Mouse (Mus musculus): ENCODE measurements at regions not wholly inside any gene's neighbourhood (a gene's known extent, or its start where the extent isn't known, plus 50 kb on each side); places are given as distances from the start of the nearest gene placed in this dataset.

DNA sequence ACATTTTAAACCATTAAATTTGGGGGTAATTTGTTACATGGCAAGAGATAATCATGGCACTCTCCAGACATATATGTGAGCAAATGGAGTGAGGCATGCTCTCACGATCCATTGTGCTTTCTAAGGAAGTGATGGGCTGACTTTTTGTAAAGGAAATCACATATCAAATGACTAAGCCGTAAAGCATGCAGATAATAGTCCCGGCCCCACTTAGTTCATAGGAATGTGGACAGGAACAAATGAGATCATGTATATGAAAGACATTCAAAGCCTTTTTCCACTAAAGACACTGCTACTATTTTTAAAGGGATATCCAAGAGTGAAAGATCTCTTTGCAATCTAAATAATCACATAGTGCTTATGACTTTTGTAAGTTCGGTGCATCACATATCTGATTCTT is 146.9 kb downstream of the Lmo4 start:
- Histone ChIP-seq H3K4me2 (replicated peaks) (no peak overlapping the region), H3K27ac (replicated peaks) (no peak overlapping the region), H3K9me3 (no peaks in the 10 kb centered on the region), H3K4me3 (no peak overlapping the region), H3K9ac (replicated peaks) (no peak overlapping the region), H3K4me1 (no peaks in the 10 kb centered on the region), H3K27me3 (no peaks in the 10 kb centered on the region), H3K36me3 (no peaks in the 10 kb centered on the region)
- WGBS, result 82% methylated on average over 4 of the region's 4 CpGs
- no peak for ATAC-seq (ENCODE audit: low FRiP score, low read depth)

DNA sequence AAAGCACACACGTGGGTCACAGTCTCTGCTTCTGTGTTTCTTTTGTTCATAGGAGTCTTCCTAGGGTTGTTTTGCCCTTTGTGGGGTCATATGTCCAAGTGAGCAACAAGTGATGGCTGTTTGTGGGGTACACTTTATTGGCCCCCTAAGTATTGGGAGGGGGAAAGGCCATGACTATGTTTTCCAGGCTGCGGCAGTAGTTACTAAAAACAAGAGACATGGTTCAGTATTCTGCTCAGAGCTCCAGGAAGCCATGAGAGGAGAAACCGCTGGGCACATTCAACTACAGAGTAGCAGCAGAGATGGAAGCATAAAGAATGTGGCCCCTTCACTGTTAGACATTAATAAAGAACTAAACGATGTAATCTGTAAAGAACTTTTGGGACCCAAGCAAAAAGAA is 154.7 kb downstream of the Lmo4 start:
- H3K4me1 ChIP-seq, result no peaks in the 10 kb centered on the region
- no peak overlapping the region for H3K9ac ChIP-seq (replicated peaks)
- H3K27me3 ChIP-seq, result no peaks in the 10 kb centered on the region
- no peaks in the 10 kb centered on the region for H3K9me3 ChIP-seq
- H3K27ac ChIP-seq (replicated peaks), result no peak overlapping the region
- ATAC-seq (ENCODE audit: low FRiP score, low read depth), result no peak
- H3K36me3 ChIP-seq, result no peaks in the 10 kb centered on the region
- H3K4me2 ChIP-seq (replicated peaks), result no peak overlapping the region
- 87% methylated on average over 4 of the region's 4 CpGs for WGBS
- no peak overlapping the region for H3K4me3 ChIP-seq

GRCm38 (mm10) chr3:144049270-144049669 is 155.8 kb downstream of the Lmo4 start:
- H3K4me2 ChIP-seq (replicated peaks), result no peak overlapping the region
- no peak overlapping the region for H3K27ac ChIP-seq (replicated peaks)
- no peaks in the 10 kb centered on the region for H3K9me3 ChIP-seq
- no peaks in the 10 kb centered on the region for H3K4me1 ChIP-seq
- no peaks in the 10 kb centered on the region for H3K27me3 ChIP-seq
- ATAC-seq (ENCODE audit: low FRiP score, low read depth), result no peak
- no peaks in the 10 kb centered on the region for H3K36me3 ChIP-seq
- no peak overlapping the region for H3K9ac ChIP-seq (replicated peaks)
- 69% methylated on average over 4 of the region's 4 CpGs for WGBS
- no peak overlapping the region for H3K4me3 ChIP-seq

DNA sequence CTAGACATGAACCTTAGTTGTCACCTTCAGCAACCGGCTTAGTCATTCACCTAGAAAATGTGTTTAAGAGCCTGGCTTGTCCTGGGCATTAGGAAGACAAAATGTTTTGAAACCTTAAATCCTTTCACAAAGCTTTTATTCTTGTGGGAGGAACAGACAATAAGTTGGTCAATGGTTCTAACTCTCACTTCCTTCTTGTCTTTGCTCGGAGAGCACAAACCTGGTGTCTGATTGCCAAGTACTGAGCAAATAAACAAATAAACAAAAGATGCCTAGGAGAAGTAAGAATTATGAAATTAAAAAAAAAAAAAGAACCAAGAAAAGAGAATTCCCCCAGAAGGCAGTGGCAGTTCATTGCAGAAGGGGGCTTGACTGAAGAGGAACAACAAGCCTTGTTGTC is 160.7 kb downstream of the Lmo4 start:
- no peak overlapping the region for H3K4me2 ChIP-seq (replicated peaks)
- no peak for ATAC-seq (ENCODE audit: low FRiP score, low read depth)
- no peaks in the 10 kb centered on the region for H3K27me3 ChIP-seq
- no peaks in the 10 kb centered on the region for H3K36me3 ChIP-seq
- H3K27ac ChIP-seq (replicated peaks), result no peak overlapping the region
- 61% methylated on average over 2 of the region's 2 CpGs for WGBS
- H3K4me3 ChIP-seq, result no peak overlapping the region
- no peak overlapping the region for H3K9ac ChIP-seq (replicated peaks)
- H3K4me1 ChIP-seq, result peaks cover 5% of the 10 kb centered on the region; the same call in 1 of the 2 replicates
- H3K9me3 ChIP-seq, result no peaks in the 10 kb centered on the region

DNA sequence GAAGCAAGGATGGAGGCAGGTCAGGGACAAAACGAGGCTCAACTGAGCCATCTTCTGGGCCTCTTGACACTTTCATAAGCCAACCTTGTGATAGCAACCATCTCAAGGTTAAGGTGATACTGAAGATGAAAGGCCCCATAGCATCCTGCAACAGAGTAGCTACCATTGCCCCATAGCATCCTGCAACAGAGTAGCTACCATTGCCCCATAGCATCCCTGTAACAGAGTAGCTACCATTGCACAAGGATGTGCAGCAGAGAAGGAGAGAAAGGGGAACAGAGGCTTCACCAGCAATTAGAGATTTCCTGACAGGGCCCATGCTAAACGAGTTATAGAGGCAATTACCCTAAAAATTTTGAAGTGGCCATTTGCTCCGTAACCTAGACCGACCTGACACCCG is 163.2 kb downstream of the Lmo4 start:
- WGBS, result 93% methylated on average over 5 of the region's 5 CpGs
- H3K27me3 ChIP-seq, result no peaks in the 10 kb centered on the region
- no peak overlapping the region for H3K4me2 ChIP-seq (replicated peaks)
- H3K36me3 ChIP-seq, result no peaks in the 10 kb centered on the region
- H3K4me3 ChIP-seq, result no peak overlapping the region
- no peak overlapping the region for H3K27ac ChIP-seq (replicated peaks)
- H3K9ac ChIP-seq (replicated peaks), result no peak overlapping the region
- H3K4me1 ChIP-seq, result peaks cover 5% of the 10 kb centered on the region; the same call in 1 of the 2 replicates
- no peaks in the 10 kb centered on the region for H3K9me3 ChIP-seq
- no peak for ATAC-seq (ENCODE audit: low FRiP score, low read depth)

DNA sequence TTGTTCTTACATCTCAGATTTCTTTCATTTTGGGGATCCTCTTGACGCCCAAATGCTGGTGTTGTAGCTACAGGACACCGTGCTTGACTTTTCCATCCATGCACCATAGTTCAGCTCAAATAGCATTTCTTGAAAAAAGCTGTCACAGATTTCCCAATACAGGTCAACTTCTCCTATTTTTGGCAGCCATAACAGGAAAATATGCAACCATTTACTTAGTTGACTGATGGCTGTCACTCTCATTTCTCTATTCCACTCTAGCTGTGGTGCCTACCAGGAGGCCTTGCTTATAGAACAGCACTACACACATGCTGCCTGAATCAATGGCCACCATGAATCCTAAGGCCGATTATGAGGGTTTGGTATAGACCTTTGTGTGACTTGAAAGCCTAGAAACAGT is 165.5 kb downstream of the Lmo4 start:
- Histone ChIP-seq H3K4me1 (peaks cover 5% of the 10 kb centered on the region; the same call in 1 of the 2 replicates), H3K9me3 (no peaks in the 10 kb centered on the region), H3K27ac (replicated peaks) (no peak overlapping the region), H3K27me3 (no peaks in the 10 kb centered on the region), H3K4me2 (replicated peaks) (no peak overlapping the region), H3K4me3 (no peak overlapping the region), H3K9ac (replicated peaks) (no peak overlapping the region), H3K36me3 (no peaks in the 10 kb centered on the region)
- no peak for ATAC-seq (ENCODE audit: low FRiP score, low read depth)
- WGBS, result 89% methylated on average over 3 of the region's 3 CpGs

DNA sequence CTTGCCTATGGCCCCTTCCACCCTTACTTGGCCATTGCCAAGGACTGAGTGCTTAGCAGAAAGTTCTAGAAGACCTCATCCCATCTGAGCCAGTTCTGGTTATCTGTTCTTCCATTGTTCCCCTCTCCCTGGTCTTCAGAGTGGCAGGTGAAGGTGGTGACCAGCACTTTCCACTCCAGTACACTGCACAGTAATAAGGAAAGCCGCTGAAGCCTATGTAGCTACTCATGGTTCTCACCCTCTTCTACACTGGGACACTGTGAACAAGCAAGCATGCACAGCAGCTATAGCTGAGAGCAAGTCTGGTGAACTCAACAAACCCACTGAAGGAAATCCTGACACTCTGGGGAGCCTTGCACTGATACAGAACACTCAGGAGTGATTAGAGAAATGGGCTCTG is 175.4 kb downstream of the Lmo4 start:
- Histone ChIP-seq H3K4me3 (no peak overlapping the region), H3K36me3 (no peaks in the 10 kb centered on the region), H3K27me3 (no peaks in the 10 kb centered on the region), H3K4me2 (replicated peaks) (no peak overlapping the region), H3K4me1 (no peaks in the 10 kb centered on the region), H3K9ac (replicated peaks) (no peak overlapping the region), H3K9me3 (no peaks in the 10 kb centered on the region), H3K27ac (replicated peaks) (no peak overlapping the region)
- ATAC-seq (ENCODE audit: low FRiP score, low read depth), result no peak
- WGBS, result 94% methylated on average over 1 of the region's 1 CpGs

DNA sequence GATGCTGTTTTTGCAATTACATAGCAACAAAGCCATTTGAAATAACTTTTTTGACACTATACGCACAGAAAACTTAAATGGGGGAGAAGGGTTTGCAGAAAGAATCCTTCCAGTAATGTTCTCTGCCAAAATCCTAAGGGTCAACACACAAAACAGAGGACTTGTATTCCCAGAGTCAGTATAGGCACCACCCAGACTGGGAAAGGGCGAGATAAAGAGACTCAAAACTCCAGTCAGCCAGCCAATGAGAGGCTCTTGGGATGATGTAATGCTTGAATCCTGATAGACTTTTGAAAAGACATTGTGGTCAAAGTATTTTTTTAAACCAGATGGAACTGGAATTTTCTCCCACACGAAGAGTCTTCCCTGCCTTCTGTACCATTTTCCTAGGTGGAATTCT is 175.9 kb downstream of the Lmo4 start:
- WGBS, result 85% methylated on average over 3 of the region's 3 CpGs
- no peaks in the 10 kb centered on the region for H3K9me3 ChIP-seq
- no peaks in the 10 kb centered on the region for H3K27me3 ChIP-seq
- H3K4me3 ChIP-seq, result no peak overlapping the region
- H3K27ac ChIP-seq (replicated peaks), result no peak overlapping the region
- no peak overlapping the region for H3K4me2 ChIP-seq (replicated peaks)
- H3K9ac ChIP-seq (replicated peaks), result no peak overlapping the region
- no peaks in the 10 kb centered on the region for H3K4me1 ChIP-seq
- H3K36me3 ChIP-seq, result no peaks in the 10 kb centered on the region
- ATAC-seq (ENCODE audit: low FRiP score, low read depth), result no peak

DNA sequence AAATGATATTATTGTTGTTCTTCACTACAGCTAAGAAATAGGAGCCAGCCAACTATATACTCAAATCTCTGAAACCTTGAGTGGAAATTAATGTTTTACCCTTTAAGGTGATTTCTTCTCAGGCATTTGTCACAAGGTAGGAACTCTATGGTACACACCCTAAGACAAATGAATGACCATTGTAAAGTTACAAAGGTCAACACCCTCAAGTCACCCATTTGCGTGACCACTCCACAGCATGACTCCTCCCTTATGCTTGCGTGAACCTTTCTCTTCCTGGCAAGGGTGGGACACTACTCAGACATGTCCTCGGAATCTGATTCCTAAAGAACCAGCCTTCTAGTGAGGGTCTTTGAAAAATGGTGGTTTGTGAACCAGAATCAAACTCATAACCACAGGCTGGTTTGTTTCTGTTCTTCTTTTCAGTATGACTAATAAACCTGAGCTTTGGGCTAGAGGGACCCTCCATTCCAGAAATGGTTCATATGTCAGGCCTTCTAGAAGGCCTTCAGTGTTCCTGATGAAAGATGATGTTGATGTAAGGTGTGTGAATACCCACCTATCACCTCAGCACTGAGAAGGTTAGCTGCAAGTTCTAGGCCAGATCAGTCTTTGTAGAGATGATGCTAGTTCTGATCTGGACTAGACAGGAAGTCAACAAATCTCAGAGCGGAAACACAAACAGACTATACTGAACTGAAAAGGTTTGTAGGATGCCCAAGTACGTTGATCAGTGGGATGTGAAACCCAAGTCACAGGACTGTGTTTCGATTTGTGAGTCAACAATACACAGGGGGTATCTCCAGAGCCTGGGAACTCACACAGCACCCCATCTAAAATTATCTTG is 177.7 kb downstream of the Lmo4 start:
- H3K4me2 ChIP-seq (replicated peaks), result no peak overlapping the region
- no peak overlapping the region for H3K27ac ChIP-seq (replicated peaks)
- no peak overlapping the region for H3K9ac ChIP-seq (replicated peaks)
- H3K4me3 ChIP-seq, result no peak overlapping the region
- H3K9me3 ChIP-seq, result no peaks in the 10 kb centered on the region
- no peaks in the 10 kb centered on the region for H3K27me3 ChIP-seq
- H3K36me3 ChIP-seq, result no peaks in the 10 kb centered on the region
- H3K4me1 ChIP-seq, result no peaks in the 10 kb centered on the region
- WGBS, result 90% methylated on average over 6 of the region's 6 CpGs
- no peak for ATAC-seq (ENCODE audit: low FRiP score, low read depth)

DNA sequence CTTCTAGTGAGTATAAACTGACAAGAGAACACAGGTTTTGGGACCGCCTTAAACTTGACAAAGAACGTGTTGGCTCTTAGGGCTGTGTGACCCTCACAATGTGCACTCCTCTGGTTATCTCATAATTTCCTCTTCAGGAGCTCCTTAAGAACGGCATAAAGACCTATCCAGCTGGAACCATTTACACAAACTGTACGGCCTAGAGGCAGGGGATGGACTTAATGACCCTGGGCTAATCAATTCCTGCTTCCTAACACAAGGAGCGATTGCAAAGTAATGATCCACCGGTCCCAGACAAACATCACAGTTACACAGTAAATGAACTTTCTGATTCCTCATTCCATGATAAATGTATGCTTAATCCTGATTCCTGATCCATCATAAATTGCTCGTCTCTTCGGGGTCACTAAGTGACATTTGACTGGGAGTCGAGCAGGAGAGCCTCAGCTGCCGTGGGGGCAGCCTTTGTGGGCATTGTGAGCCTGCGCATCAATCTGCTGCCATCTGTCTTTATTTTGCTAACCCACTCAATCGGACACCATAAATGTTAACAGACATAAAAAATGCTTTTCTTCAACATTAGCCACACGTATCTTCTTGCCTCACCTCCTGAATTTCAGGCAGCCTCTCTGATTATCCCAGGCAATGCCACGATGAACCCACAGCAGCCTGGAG is 179.4 kb downstream of the Lmo4 start:
- H3K27ac ChIP-seq (replicated peaks), result no peak overlapping the region
- H3K27me3 ChIP-seq, result no peaks in the 10 kb centered on the region
- ATAC-seq (ENCODE audit: low FRiP score, low read depth), result no peak
- no peaks in the 10 kb centered on the region; the same call in 1 of the 2 replicates for H3K4me1 ChIP-seq
- H3K9me3 ChIP-seq, result no peaks in the 10 kb centered on the region
- no peak overlapping the region for H3K4me3 ChIP-seq
- WGBS, result 72% methylated on average over 14 of the region's 14 CpGs
- no peak overlapping the region for H3K4me2 ChIP-seq (replicated peaks)
- no peaks in the 10 kb centered on the region for H3K36me3 ChIP-seq
- no peak overlapping the region for H3K9ac ChIP-seq (replicated peaks)

- Histone ChIP-seq H3K4me3 (no peak overlapping the region), H3K4me2 (replicated peaks) (no peak overlapping the region), H3K27ac (replicated peaks) (no peak overlapping the region), H3K4me1 (no peaks in the 10 kb centered on the region; the same call in 1 of the 2 replicates), H3K27me3 (no peaks in the 10 kb centered on the region), H3K9ac (replicated peaks) (no peak overlapping the region), H3K36me3 (no peaks in the 10 kb centered on the region), H3K9me3 (no peaks in the 10 kb centered on the region)
- no peak for ATAC-seq (ENCODE audit: low FRiP score, low read depth)
- WGBS, result 86% methylated on average over 5 of the region's 5 CpGs
These were observed 180.8 kb downstream of the Lmo4 start for GRCm38 (mm10) chr3:144024216-144024615.

DNA sequence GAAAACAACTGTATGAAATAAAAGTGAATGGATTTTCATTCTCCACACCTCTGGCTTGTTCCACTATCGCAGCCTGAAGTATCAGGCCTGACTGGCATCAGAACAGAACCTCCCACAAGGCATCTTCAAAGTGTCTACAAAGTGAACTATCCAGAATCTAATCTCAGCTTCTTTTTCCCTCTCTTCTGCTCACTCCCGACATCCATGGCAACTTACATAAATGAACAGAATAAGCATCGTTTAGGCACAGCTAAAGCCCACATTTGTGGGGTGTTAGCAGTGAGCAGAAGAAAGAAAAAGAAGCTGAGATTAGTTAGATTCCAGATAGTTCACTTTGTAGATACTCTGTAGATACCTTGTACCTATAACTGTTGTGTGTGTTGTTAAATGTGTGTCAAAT is 182.0 kb downstream of the Lmo4 start:
- H3K27ac ChIP-seq (replicated peaks), result no peak overlapping the region
- no peaks in the 10 kb centered on the region for H3K9me3 ChIP-seq
- no peak for ATAC-seq (ENCODE audit: low FRiP score, low read depth)
- no peaks in the 10 kb centered on the region for H3K36me3 ChIP-seq
- no peak overlapping the region for H3K9ac ChIP-seq (replicated peaks)
- H3K4me2 ChIP-seq (replicated peaks), result no peak overlapping the region
- no peaks in the 10 kb centered on the region for H3K27me3 ChIP-seq
- H3K4me1 ChIP-seq, result no peaks in the 10 kb centered on the region; the same call in 1 of the 2 replicates
- WGBS, result 89% methylated on average over 3 of the region's 3 CpGs
- no peak overlapping the region for H3K4me3 ChIP-seq
